Mouse (Mus musculus): ENCODE data around the gene Nacc2. TPM values are rescaled to one million over a fixed set of nuclear protein-coding genes. Genes with fewer than 3 reads are reported as not detected.

Nacc2 gene
- polyA plus RNA-seq, 1 experiment from 2014 or later, result 6.5 TPM

DNA sequence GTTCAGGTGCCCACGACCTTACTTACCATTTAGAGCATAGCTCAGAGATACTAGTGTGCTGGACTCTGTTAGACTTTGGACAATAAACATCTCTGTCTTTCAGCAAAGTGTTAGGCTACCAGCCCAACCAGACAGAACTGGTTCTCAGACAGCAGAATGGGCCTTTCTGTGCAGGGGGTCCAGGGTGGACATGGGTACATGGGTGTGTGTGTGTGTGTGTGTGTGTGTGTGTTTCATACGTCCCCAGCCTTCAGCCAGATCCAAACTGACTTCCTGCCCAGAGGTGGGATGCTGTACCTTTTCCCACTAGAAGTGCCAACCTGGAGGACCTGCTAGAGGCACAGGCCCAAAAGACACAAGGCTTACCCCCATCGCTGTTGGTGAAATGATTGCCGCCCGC, 23.8 kb downstream of the Nacc2 start:
- Histone ChIP-seq H3K4me3 (ENCODE audit: low read depth, low read length) (no peak overlapping the region), H3K27ac (ENCODE audit: low read depth, low read length) (no peak overlapping the region), H3K9me3 (ENCODE audit: control insufficient read depth, low read length) (no peaks in the 10 kb centered on the region), H3K27me3 (ENCODE audit: control insufficient read depth, insufficient read depth, low read length) (no peaks in the 10 kb centered on the region), H3K9ac (ENCODE audit: low read length) (no peak overlapping the region), H3K4me2 (ENCODE audit: low read depth, low read length, severe bottlenecking) (no peak overlapping the region), H3K4me1 (replicated peaks; ENCODE audit: control insufficient read depth, insufficient read depth, low read length) (no peaks in the 10 kb centered on the region), H3K36me3 (ENCODE audit: control insufficient read depth, insufficient read depth, low read length) (no peaks in the 10 kb centered on the region)
- no peak for DNase-seq (ENCODE audit: low spot score)
- no peak for ATAC-seq (replicated peaks; ENCODE audit: low FRiP score)
- 85% methylated on average over 5 of the region's 5 CpGs for WGBS

DNA sequence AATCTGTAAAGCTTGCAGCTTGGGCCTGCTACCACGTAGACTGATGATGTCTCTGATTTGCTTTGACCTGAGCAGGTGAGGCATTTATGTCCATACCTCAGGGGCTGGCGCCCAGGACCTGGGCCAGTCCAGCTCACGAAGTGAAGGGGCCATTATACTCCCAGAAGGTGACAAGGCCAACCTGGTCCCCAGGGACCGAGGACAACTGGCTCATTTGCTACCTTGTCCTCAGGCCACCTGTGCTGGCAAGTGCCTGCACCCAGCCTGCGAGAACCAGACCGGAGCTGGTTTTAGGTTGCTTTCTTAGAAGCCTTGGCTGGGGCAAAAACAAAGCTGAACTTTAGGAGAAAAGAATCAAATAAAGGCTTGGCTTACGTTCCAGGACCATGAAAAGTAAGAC, 29.1 kb downstream of the Nacc2 start:
- no peaks in the 10 kb centered on the region for H3K9me3 ChIP-seq (ENCODE audit: control insufficient read depth, low read length)
- H3K36me3 ChIP-seq (ENCODE audit: control insufficient read depth, insufficient read depth, low read length), result no peaks in the 10 kb centered on the region
- H3K9ac ChIP-seq (ENCODE audit: low read length), result no peak overlapping the region
- no peak overlapping the region for H3K4me2 ChIP-seq (ENCODE audit: low read depth, low read length, severe bottlenecking)
- 84% methylated on average over 7 of the region's 7 CpGs for WGBS
- ATAC-seq (replicated peaks; ENCODE audit: low FRiP score) (no peak), DNase-seq (ENCODE audit: low spot score) (no peak)
- H3K27ac ChIP-seq (ENCODE audit: low read depth, low read length), result no peak overlapping the region
- H3K27me3 ChIP-seq (ENCODE audit: control insufficient read depth, insufficient read depth, low read length), result peaks cover 4% of the 10 kb centered on the region; the same call in 1 of the 2 replicates
- no peak overlapping the region for H3K4me3 ChIP-seq (ENCODE audit: low read depth, low read length)
- peaks cover 13% of the 10 kb centered on the region for H3K4me1 ChIP-seq (replicated peaks; ENCODE audit: control insufficient read depth, insufficient read depth, low read length)

DNA sequence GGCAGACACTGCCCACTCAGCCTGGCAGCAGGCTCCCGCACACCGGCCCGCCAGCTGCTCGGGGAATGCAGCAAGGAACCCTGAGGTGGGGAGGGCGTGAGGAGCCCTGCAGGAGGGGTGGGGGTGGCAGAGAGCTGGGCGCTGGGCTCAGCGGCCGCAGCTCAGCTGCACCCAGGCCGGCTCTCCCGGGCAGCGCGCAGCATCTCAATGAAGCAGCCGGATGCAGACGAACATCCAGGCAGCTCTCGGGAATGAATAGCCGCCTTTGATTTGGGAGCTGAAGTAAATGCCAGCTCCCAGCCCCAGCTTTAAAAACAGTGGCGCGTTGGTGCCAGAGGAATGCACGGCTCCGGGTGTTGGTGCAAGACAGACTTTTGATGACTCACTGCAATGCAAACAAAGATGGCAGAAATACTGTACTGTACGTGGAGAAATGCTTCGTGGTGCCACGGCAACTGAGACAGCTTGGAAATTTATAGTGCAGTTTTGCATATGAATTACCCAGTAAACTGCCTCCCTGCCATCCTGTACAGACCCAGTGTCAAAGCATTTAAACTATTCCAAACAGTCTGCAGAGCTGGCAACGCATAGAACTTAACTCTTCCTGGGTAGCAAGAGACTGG, 31.1 kb downstream of the Nacc2 start:
- DNase-seq (ENCODE audit: low spot score) (peak; percentile 71), ATAC-seq (replicated peaks; ENCODE audit: low FRiP score) (peak; percentile 77)
- H3K36me3 ChIP-seq (ENCODE audit: control insufficient read depth, insufficient read depth, low read length), result no peaks in the 10 kb centered on the region
- 1% methylated on average over 24 of the region's 24 CpGs for WGBS
- peak overlapping the region; percentile 88 for H3K9ac ChIP-seq (ENCODE audit: low read length)
- H3K27ac ChIP-seq (ENCODE audit: low read depth, low read length), result peak overlapping the region; percentile 46
- peak overlapping the region; percentile 74 for H3K4me3 ChIP-seq (ENCODE audit: low read depth, low read length)
- peaks cover 13% of the 10 kb centered on the region for H3K4me1 ChIP-seq (replicated peaks; ENCODE audit: control insufficient read depth, insufficient read depth, low read length)
- no peaks in the 10 kb centered on the region for H3K9me3 ChIP-seq (ENCODE audit: control insufficient read depth, low read length)
- H3K27me3 ChIP-seq (ENCODE audit: control insufficient read depth, insufficient read depth, low read length), result peaks cover 4% of the 10 kb centered on the region; the same call in 1 of the 2 replicates
- peak overlapping the region; percentile 95 for H3K4me2 ChIP-seq (ENCODE audit: low read depth, low read length, severe bottlenecking)

- under 1% methylated on average over 36 of the region's 39 CpGs for WGBS
These were observed 31.9 kb downstream of the Nacc2 start for GRCm38 (mm10) chr2:26090876-26091770.

GRCm38 (mm10) chr2:26089005-26089404, 34.0 kb downstream of the Nacc2 start:
- Histone ChIP-seq H3K4me3 (ENCODE audit: low read depth, low read length) (no peak overlapping the region), H3K36me3 (ENCODE audit: control insufficient read depth, insufficient read depth, low read length) (no peaks in the 10 kb centered on the region), H3K27ac (ENCODE audit: low read depth, low read length) (no peak overlapping the region), H3K4me2 (ENCODE audit: low read depth, low read length, severe bottlenecking) (no peak overlapping the region), H3K27me3 (ENCODE audit: control insufficient read depth, insufficient read depth, low read length) (peaks cover 4% of the 10 kb centered on the region; the same call in 1 of the 2 replicates), H3K9ac (ENCODE audit: low read length) (no peak overlapping the region), H3K4me1 (replicated peaks; ENCODE audit: control insufficient read depth, insufficient read depth, low read length) (peaks cover 13% of the 10 kb centered on the region), H3K9me3 (ENCODE audit: control insufficient read depth, low read length) (no peaks in the 10 kb centered on the region)
- 88% methylated on average over 2 of the region's 2 CpGs for WGBS
- DNase-seq (ENCODE audit: low spot score), result no peak
- ATAC-seq (replicated peaks; ENCODE audit: low FRiP score), result no peak

More at GRCm38 (mm10) chr2:26090876-26091770, 31.9 kb downstream of the Nacc2 start:
- Histone ChIP-seq H3K27ac (ENCODE audit: low read depth, low read length) (peak overlapping the region; percentile 46), H3K9ac (ENCODE audit: low read length) (peak overlapping the region; percentile 88), H3K4me1 (replicated peaks; ENCODE audit: control insufficient read depth, insufficient read depth, low read length) (peaks cover 13% of the 10 kb centered on the region), H3K27me3 (ENCODE audit: control insufficient read depth, insufficient read depth, low read length) (peaks cover 4% of the 10 kb centered on the region; the same call in 1 of the 2 replicates), H3K9me3 (ENCODE audit: control insufficient read depth, low read length) (no peaks in the 10 kb centered on the region), H3K36me3 (ENCODE audit: control insufficient read depth, insufficient read depth, low read length) (no peaks in the 10 kb centered on the region), H3K4me3 (ENCODE audit: low read depth, low read length) (peak overlapping the region; percentile 74), H3K4me2 (ENCODE audit: low read depth, low read length, severe bottlenecking) (peak overlapping the region; percentile 95)
- DNase-seq (ENCODE audit: low spot score) (peak; percentile 82), ATAC-seq (replicated peaks; ENCODE audit: low FRiP score) (peak; percentile 74)

- Histone ChIP-seq H3K36me3 (ENCODE audit: control insufficient read depth, insufficient read depth, low read length) (no peaks in the 10 kb centered on the region), H3K27me3 (ENCODE audit: control insufficient read depth, insufficient read depth, low read length) (no peaks in the 10 kb centered on the region), H3K9me3 (ENCODE audit: control insufficient read depth, low read length) (no peaks in the 10 kb centered on the region), H3K4me2 (ENCODE audit: low read depth, low read length, severe bottlenecking) (no peak overlapping the region), H3K9ac (ENCODE audit: low read length) (no peak overlapping the region), H3K27ac (ENCODE audit: low read depth, low read length) (no peak overlapping the region), H3K4me1 (replicated peaks; ENCODE audit: control insufficient read depth, insufficient read depth, low read length) (peaks cover 7% of the 10 kb centered on the region), H3K4me3 (ENCODE audit: low read depth, low read length) (no peak overlapping the region)
- 80% methylated on average over 4 of the region's 4 CpGs for WGBS
- no peak for ATAC-seq (replicated peaks; ENCODE audit: low FRiP score)
- DNase-seq (ENCODE audit: low spot score), result no peak
These were observed 36.0 kb downstream of the Nacc2 start for GRCm38 (mm10) chr2:26086926-26087600.

GRCm38 (mm10) chr2:26086505-26086904, 36.5 kb downstream of the Nacc2 start:
- Histone ChIP-seq H3K36me3 (ENCODE audit: control insufficient read depth, insufficient read depth, low read length) (no peaks in the 10 kb centered on the region), H3K27me3 (ENCODE audit: control insufficient read depth, insufficient read depth, low read length) (no peaks in the 10 kb centered on the region), H3K27ac (ENCODE audit: low read depth, low read length) (no peak overlapping the region), H3K4me2 (ENCODE audit: low read depth, low read length, severe bottlenecking) (no peak overlapping the region), H3K4me1 (replicated peaks; ENCODE audit: control insufficient read depth, insufficient read depth, low read length) (0 out of 2 replicates have a peak, but pooled peaks cover 5% of the 10 kb centered on the region), H3K9ac (ENCODE audit: low read length) (no peak overlapping the region), H3K4me3 (ENCODE audit: low read depth, low read length) (no peak overlapping the region), H3K9me3 (ENCODE audit: control insufficient read depth, low read length) (no peaks in the 10 kb centered on the region)
- DNase-seq (ENCODE audit: low spot score), result no peak
- no peak for ATAC-seq (replicated peaks; ENCODE audit: low FRiP score)
- 82% methylated on average over 4 of the region's 4 CpGs for WGBS

GRCm38 (mm10) chr2:26082883-26083282, 40.1 kb downstream of the Nacc2 start:
- H3K4me1 ChIP-seq (replicated peaks; ENCODE audit: control insufficient read depth, insufficient read depth, low read length), result no peaks in the 10 kb centered on the region
- DNase-seq (ENCODE audit: low spot score) (no peak), ATAC-seq (replicated peaks; ENCODE audit: low FRiP score) (no peak)
- H3K9ac ChIP-seq (ENCODE audit: low read length), result no peak overlapping the region
- whole genome bisulfite sequencing, result 83% methylated on average over 4 of the region's 4 CpGs
- H3K27ac ChIP-seq (ENCODE audit: low read depth, low read length), result no peak overlapping the region
- H3K9me3 ChIP-seq (ENCODE audit: control insufficient read depth, low read length), result no peaks in the 10 kb centered on the region
- H3K4me2 ChIP-seq (ENCODE audit: low read depth, low read length, severe bottlenecking), result no peak overlapping the region
- no peaks in the 10 kb centered on the region for H3K36me3 ChIP-seq (ENCODE audit: control insufficient read depth, insufficient read depth, low read length)
- H3K4me3 ChIP-seq (ENCODE audit: low read depth, low read length), result no peak overlapping the region
- H3K27me3 ChIP-seq (ENCODE audit: control insufficient read depth, insufficient read depth, low read length), result no peaks in the 10 kb centered on the region
